Mouse (Mus musculus) bone marrow, adult 2 months (tissue): Measurements from ENCODE around the gene Usp47. TPM values are rescaled to one million over a fixed set of nuclear protein-coding genes. Genes with fewer than 3 reads are reported as not detected.
A peak's percentile ranks its signal among the peaks of the same experiment; 100 is the strongest.

Experiments used
- H3K27ac ChIP-seq: fragments of 200-500 bp; 2 replicates; pipeline ENCODE4 v1.5.1; 2012; ENCODE audit warnings: low read depth, mild to moderate bottlenecking, control low read depth, inconsistent platforms, low read length; ENCODE audit not compliant: control insufficient read depth, poor library complexity, insufficient read depth
- H3K4me1 ChIP-seq: fragments of 200-500 bp; 2 replicates; pipeline ENCODE4 v1.6.1; 2011; ENCODE audit warnings: low read length; ENCODE audit not compliant: control insufficient read depth, insufficient read depth
- H3K4me3 ChIP-seq: fragments of 200-500 bp; replicated peaks from 2 replicates; pipeline ENCODE3; 2011; ENCODE audit warnings: mild to moderate bottlenecking, low read depth, low read length, control low read depth; ENCODE audit not compliant: control insufficient read depth
- CTCF ChIP-seq: fragments of 200-500 bp; IDR thresholded peaks from 2 replicates; pipeline ENCODE4 v1.5.1; 2011; ENCODE audit warnings: low read length, control low read depth; ENCODE audit not compliant: control insufficient read depth, insufficient read depth
- POLR2A ChIP-seq: fragments of 200-500 bp; IDR thresholded peaks from 2 replicates; pipeline ENCODE4 v1.6.1; 2011; ENCODE audit warnings: low read depth, mild to moderate bottlenecking, control low read depth, low read length, borderline replicate concordance; ENCODE audit not compliant: control insufficient read depth
- WGBS: fragments of 180-500 bp; shearing (Covaris S2); methylation state at CpG from one replicate; pipeline ENCODE4 v1.1.7; 2018; 5-methylcytosine and 5-hydroxymethylcytosine counted together
- polyA plus RNA-seq: library from polyadenylated mRNA; stranded (reverse); fragments of >200 nt; gene quantifications from 2 replicates; pipeline ENCODE4 v1.2.4, GENCODE M21; 2011; ENCODE audit warnings: low replicate concordance; ENCODE audit not compliant: missing spikeins, insufficient read depth, insufficient read length

The Usp47 gene
- polyA plus RNA-seq, 1 experiment, result 25.5 TPM

DNA sequence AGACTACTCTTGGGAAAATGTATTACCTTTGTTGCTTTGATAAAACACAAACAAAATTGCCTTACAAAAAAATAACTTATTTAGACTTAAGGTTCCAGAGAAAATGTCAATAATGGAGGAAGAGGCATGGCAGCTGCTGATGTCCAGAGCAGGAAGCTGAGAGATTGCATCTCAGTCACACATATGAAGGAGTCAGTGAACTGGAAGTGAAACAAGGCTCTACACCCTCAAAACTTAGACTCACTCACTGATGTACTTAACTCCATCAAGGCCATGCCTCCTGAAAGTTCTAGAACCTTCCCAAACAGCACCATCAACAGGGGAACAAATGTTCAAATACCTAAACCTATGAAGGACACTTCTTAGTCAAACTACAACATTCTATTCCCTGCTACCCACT is 23.9 kb upstream of the Usp47 start:
- no peaks in the 10 kb centered on the region for H3K4me1 ChIP-seq
- TF ChIP-seq POLR2A (no peak), CTCF (no peak)
- H3K27ac ChIP-seq, result no peak overlapping the region
- H3K4me3 ChIP-seq, result no peak overlapping the region

DNA sequence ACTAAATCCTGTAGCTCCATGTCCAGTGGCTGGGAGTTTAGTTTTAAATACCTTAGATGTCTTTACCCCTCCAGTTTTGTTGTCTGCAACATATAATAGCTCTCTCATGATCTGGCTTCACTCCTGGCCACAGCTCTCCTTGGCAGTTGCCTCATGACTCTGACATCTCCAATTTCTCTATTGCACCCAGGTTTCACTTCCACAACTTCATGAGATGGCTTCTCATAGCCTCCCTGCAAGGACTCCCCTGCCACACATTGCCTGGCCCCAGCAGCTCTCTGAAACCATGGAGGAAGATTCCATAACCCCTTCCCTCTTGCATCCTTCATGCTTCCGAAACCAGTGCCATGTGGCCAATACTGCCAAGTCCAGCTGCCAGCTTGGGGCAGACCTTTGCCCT is 23.1 kb upstream of the Usp47 start:
- TF ChIP-seq CTCF (no peak), POLR2A (no peak)
- H3K4me3 ChIP-seq, result no peak overlapping the region
- 65% methylated on average over 1 of the region's 1 CpGs for WGBS
- no peaks in the 10 kb centered on the region for H3K4me1 ChIP-seq
- H3K27ac ChIP-seq, result no peak overlapping the region

DNA sequence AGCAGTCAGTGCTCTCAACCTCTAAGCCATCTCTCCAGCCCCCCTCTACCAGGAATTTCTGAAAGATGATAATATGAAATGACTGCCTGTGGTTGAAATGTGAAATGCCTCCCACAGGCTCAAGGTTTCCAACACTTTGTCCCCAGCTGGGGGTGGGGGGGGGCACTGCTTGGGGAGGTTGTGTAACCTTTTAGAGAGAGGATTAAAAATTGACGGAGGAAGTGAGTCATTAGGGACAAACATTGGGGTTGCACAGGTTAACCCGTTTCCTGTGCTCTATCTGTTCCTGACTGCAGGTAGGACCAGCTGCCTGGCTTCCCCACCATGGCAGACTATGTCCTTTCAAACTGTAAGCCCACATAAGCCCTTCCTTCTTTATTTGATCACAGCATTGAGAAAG is 12.8 kb upstream of the Usp47 start:
- WGBS, result 70% methylated on average over 2 of the region's 2 CpGs
- no peak overlapping the region for H3K4me3 ChIP-seq
- no peaks in the 10 kb centered on the region for H3K4me1 ChIP-seq
- TF ChIP-seq POLR2A (no peak), CTCF (no peak)
- H3K27ac ChIP-seq, result no peak overlapping the region

DNA sequence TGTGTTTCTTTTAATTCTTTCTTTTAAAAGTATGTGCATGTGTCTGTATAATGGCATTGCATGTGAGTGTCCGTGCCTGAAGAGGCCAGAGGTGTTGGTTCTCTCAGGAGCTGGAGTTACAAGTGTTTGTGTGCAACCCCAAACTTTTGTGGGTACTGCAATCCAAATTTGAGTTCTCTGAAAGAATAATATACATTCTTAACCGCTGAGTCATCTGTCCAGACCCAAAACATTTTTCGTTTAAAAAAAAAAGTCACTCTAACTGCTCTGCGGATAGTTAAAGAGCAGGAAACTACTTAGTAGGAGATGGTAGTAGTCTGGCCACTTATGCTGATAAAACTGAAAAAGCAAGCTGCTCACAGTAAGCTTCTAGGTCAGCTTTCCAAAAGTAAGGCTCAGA is 12.3 kb upstream of the Usp47 start:
- H3K4me1 ChIP-seq, result no peaks in the 10 kb centered on the region
- H3K4me3 ChIP-seq, result no peak overlapping the region
- WGBS, result 60% methylated on average over 4 of the region's 4 CpGs
- H3K27ac ChIP-seq, result no peak overlapping the region
- TF ChIP-seq POLR2A (no peak), CTCF (no peak)

DNA sequence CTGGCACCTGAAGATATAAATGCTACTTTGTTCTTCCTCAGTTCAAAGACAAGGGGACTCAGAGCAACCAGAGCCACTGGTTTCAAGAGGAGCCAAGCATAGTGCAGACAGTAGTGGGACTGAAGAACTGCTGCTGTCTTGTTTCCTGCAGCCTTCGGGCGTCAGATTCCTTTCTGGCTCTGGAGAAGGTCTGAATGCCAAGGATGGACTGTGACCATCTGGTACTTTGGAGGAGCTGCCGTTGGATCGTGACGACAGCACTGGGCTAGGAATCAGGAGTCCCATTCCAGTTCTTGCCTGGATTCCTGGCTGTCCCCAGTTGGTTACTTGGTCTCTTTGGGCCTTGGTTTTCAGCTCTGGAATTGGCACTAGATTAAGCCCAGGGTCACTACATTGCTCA is 11.2 kb upstream of the Usp47 start:
- H3K27ac ChIP-seq, result no peak overlapping the region
- H3K4me1 ChIP-seq, result no peaks in the 10 kb centered on the region
- whole genome bisulfite sequencing, result 85% methylated on average over 5 of the region's 5 CpGs
- TF ChIP-seq CTCF (no peak), POLR2A (no peak)
- H3K4me3 ChIP-seq, result no peak overlapping the region

DNA sequence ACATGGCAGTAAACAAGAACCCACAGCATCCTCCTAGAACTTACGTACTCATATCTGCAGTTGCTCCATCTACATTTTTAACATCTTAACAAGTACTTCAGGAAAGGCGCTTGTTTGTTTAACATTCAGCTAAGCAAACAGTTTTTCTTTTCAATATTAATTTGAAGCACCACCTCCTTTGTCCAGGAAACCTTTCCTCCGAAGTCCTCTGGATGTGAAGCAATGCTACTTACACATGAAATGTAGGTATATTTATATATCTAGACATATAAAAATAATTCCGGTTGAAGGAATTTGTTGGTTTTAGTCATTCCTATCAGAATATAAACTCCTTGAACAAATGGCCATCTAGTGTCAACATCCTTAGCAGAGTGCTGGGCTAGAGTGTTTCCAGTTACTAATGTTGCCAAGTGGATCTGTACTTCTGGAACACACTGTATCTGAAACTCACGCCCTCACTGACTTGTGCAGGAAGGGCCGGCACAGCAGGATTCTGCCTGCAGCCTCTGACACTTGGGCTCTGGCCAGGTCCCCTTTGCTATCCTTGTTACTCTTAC is 10.6 kb upstream of the Usp47 start:
- 83% methylated on average over 6 of the region's 6 CpGs for WGBS
- Histone ChIP-seq H3K4me3 (no peak overlapping the region), H3K27ac (no peak overlapping the region), H3K4me1 (no peaks in the 10 kb centered on the region)
- TF ChIP-seq POLR2A, result no peak
- TF ChIP-seq CTCF, result no peak

DNA sequence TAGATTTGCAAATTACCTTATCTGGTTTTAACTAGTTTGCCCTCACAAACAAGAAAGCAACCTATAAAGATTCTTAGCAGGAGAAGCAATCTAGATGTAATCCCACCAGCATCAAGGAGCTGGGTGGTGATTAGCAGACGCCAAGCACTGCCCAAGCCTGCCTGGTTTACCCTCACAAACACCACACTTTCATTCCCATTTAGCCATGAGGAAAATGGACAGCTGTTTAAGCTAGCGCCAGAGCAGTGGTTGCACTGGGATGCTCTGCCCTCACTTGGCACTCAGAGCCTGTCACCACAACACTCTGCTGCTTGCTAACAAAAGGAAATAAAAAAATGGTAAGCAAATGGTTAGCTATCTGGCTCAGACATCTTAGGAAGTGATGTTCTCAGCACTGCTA is 9.2 kb upstream of the Usp47 start:
- Histone ChIP-seq H3K4me1 (no peaks in the 10 kb centered on the region), H3K27ac (no peak overlapping the region), H3K4me3 (no peak overlapping the region)
- WGBS, result 68% methylated on average over 2 of the region's 2 CpGs
- no peak for TF ChIP-seq CTCF
- no peak for TF ChIP-seq POLR2A

DNA sequence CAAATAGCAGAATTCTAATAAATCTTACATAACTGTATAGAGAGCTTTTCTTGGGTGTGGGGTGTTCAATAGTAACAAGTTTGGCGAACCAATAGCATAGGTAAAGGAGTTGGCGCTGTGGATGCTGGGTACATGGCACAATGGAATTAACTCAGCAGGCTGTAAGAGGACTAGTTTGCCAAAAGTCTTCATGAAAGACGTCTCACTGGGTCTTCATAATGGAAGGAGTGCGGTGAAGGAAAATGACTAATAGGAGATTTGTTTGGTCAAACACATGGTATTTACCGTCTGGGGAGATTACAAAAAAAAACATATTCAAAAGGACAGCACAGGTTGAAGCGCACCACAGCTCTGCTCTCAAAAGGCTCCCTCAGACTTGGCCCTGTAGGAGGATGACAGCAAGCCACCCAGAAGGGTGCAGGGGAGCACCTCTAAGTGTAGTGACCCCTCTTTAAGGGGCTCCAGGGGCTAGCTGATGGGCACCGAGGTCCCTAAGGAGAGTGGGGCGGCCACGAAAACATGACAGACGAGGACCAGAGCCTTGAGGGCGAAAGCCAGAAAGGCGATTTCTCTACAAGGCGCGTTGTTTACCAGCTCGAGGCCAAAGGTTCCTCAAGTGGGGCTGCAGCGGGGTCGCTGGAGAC is 676 bp upstream of the Usp47 start:
- Histone ChIP-seq H3K4me1 (no peaks in the 10 kb centered on the region; the same call in 1 of the 2 replicates), H3K27ac (peak overlapping the region; percentile 98), H3K4me3 (peak overlapping the region; percentile 66)
- TF ChIP-seq POLR2A (no peak), CTCF (no peak)
- 38% methylated on average over 17 of the region's 17 CpGs for WGBS

DNA sequence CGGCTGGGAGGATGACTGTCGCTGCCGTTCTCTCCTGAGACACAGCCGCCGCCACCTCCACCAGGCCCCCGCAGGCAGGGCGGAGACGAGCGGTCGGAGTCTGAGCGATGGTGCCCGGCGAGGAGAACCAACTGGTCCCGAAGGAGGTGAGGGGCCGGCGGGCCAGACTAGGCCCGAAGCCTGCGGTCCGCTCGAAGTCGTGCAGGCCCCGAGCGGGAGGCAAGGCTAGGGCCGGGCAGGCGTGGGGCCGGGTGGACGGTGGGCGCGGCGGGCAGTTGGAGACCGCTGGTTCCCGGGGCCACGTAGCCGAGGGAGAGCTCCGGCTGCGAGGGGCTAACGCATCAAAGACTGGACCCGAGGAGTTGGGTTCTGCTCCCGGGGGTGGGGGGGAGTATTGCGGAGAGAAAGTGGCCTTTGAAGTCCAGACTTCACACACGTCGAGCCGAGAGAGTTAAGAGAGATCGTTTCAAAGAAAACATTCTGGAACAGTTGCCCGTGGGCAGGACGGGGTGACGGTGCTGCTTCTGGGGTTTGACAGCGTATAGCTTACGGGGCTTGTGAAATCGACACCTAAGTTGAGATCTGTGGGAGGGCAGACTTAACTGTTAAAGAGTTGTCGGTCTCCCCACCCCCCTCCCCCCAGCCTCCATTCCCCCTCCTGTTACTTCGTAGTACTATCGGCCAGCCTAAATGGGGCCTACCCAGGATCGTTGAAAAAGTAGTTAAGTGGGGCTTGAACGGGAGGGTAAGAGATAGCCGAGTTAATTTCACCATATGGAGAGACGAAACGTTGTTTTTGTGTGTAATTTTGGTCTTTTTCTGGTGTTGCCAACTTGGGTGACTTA is 519 bp downstream of the Usp47 start:
- Histone ChIP-seq H3K4me1 (no peaks in the 10 kb centered on the region; the same call in 1 of the 2 replicates), H3K4me3 (peak overlapping the region; percentile 86), H3K27ac (peak overlapping the region; percentile 98)
- TF ChIP-seq CTCF (no peak), POLR2A (no peak)
- WGBS, result under 1% methylated on average over 58 of the region's 58 CpGs
